Mouse (Mus musculus): ENCODE measurements around the gene Gm5269. TPM values are rescaled to one million over a fixed set of nuclear protein-coding genes. Genes with fewer than 3 reads are reported as not detected.

Gene Gm5269
- 0.08 TPM in 1 of 2 replicates, not detected in the other for polyA plus RNA-seq (2012; rRNA removed)

GRCm38 (mm10) chr1:45890173-45890572, at the start of gene Gm5269:
TSS of gene Gm5269 (minus strand) at chr1:45890273.

GRCm38 (mm10) chr1:45926393-45926763, 36.3 kb upstream of the Gm5269 start, which contains the start of gene Slc40a1:
TSS of gene Slc40a1 (minus strand) at chr1:45926523.

Other genes starting within 250 kb of the Gm5269 start
- gene Wdr75, start 95.1 kb downstream of the Gm5269 start, polyA plus RNA-seq (2012; rRNA removed): 15.9 and 16.3 TPM in 2 replicates
- 80.3 and 81.1 TPM in 2 replicates for gene Slc40a1, start 36.2 kb upstream of the Gm5269 start, polyA plus RNA-seq (2012; rRNA removed)
- 0.08 and 0.12 TPM in 2 replicates for gene Dnah7b, start 176.0 kb upstream of the Gm5269 start, polyA plus RNA-seq (2012; rRNA removed)

All from liver, embryonic 18 days (tissue).